Mouse (Mus musculus) heart, postnatal 0 days (tissue): ENCODE measurements around the gene Vasn.

ENCODE experiments used
- CTCF ChIP-seq: IDR thresholded peaks from 2 replicates; pipeline ENCODE4 v1.5.1; 2016; ENCODE audit warnings: antibody characterized with exemption, control low read depth, low read depth
- EP300 ChIP-seq: IDR thresholded peaks from 2 replicates; pipeline ENCODE4 v1.6.1; 2016; ENCODE audit warnings: antibody characterized with exemption, low read depth

- TF ChIP-seq CTCF (no peak), EP300 (no peak)
Observed at GRCm38 (mm10) chr16:4651624-4652023, 11.9 kb downstream of the Vasn start.
